8 mouse cellular contexts compared by ENCODE assay signal in genomic region chr16:13437037-13437769, GRCm38 (mm10).
A peak's percentile ranks its signal among the peaks of the same experiment; 100 is the strongest.
DNase-seq lines count a peak whose midpoint lies in the region; ATAC-seq and TF ChIP-seq lines count a peak whose summit lies in the region.

No protein-coding gene starts in this region.

- H3K9ac ChIP-seq in kidney, embryonic 14.5 days (ENCODE audit: low read depth, low read length), result peak overlapping the region; percentile 58
- peak overlapping the region; percentile 53 for H3K9ac ChIP-seq in limb, embryonic 14.5 days (ENCODE audit: low read depth, low read length, severe bottlenecking)
- peak overlapping the region; percentile 73 for H3K9ac ChIP-seq in midbrain, embryonic 16.5 days (ENCODE audit: low read depth, low read length)

- TF ChIP-seq CTCF in C2C12 (IDR thresholded peaks at IDR 0.05; ENCODE audit: control insufficient read depth, insufficient read depth, insufficient read length), result no peak
- TF ChIP-seq CTCF in embryonic fibroblast, embryonic 13.5 days (IDR thresholded peaks at IDR 0.05; ENCODE audit: borderline replicate concordance, insufficient read depth, low read length), result no peak
- no peak for TF ChIP-seq CTCF in spleen, adult 2 months (IDR thresholded peaks at IDR 0.05; ENCODE audit: extremely low read depth, insufficient read depth, insufficient read length, insufficient replicate concordance)

- no peaks in the 10 kb centered on the region for H3K79me3 ChIP-seq in C2C12 (ENCODE audit: low read depth)

- H3K4me3 ChIP-seq in C2C12 (ENCODE audit: insufficient read depth, poor library complexity, severe bottlenecking), result peak overlapping the region; percentile 46
- H3K4me3 ChIP-seq in embryonic fibroblast, embryonic 13.5 days (ENCODE audit: insufficient read depth, low read length), result peak overlapping the region; percentile 70
- peak overlapping the region; percentile 66 for H3K4me3 ChIP-seq in heart, embryonic 10.5 days
- peak overlapping the region; percentile 58 for H3K4me3 ChIP-seq in kidney, embryonic 14.5 days (ENCODE audit: low read length)
- peak overlapping the region; percentile 46 for H3K4me3 ChIP-seq in limb, embryonic 14.5 days (replicated peaks; ENCODE audit: low read length)
- H3K4me3 ChIP-seq in midbrain, embryonic 16.5 days (ENCODE audit: low read depth, low read length), result peak overlapping the region; percentile 67
- H3K4me3 ChIP-seq in spleen, adult 2 months (ENCODE audit: extremely low read depth, insufficient read depth, insufficient read length), result peak overlapping the region; percentile 88

- no peaks in the 10 kb centered on the region for H3K27me3 ChIP-seq in C2C12 (ENCODE audit: control insufficient read depth, insufficient read depth, insufficient read length)
- no peaks in the 10 kb centered on the region for H3K27me3 ChIP-seq in heart, embryonic 10.5 days (ENCODE audit: insufficient read depth, poor library complexity, severe bottlenecking)
- H3K27me3 ChIP-seq in kidney, embryonic 14.5 days (ENCODE audit: control insufficient read depth, insufficient read depth, low read length), result no peaks in the 10 kb centered on the region
- H3K27me3 ChIP-seq in limb, embryonic 14.5 days (ENCODE audit: control insufficient read depth, insufficient read depth, low read length), result no peaks in the 10 kb centered on the region
- H3K27me3 ChIP-seq in midbrain, embryonic 16.5 days (ENCODE audit: control insufficient read depth, insufficient read depth, low read depth, low read length), result no peaks in the 10 kb centered on the region
- no peaks in the 10 kb centered on the region for H3K27me3 ChIP-seq in spleen, adult 2 months (ENCODE audit: control insufficient read depth, insufficient read depth, low read length)

- under 1% methylated on average over 58 of the region's 58 CpGs for WGBS in heart, embryonic 10.5 days
- under 1% methylated on average over 58 of the region's 58 CpGs for WGBS in kidney, embryonic 14.5 days
- WGBS in limb, embryonic 14.5 days, result under 1% methylated on average over 58 of the region's 58 CpGs
- WGBS in midbrain, embryonic 16.5 days, result under 1% methylated on average over 57 of the region's 58 CpGs
- WGBS in spleen, adult 2 months, result under 1% methylated on average over 58 of the region's 58 CpGs

- no peaks in the 10 kb centered on the region for H3K9me3 ChIP-seq in heart, embryonic 10.5 days
- H3K9me3 ChIP-seq in kidney, embryonic 14.5 days (ENCODE audit: control insufficient read depth, low read length), result no peaks in the 10 kb centered on the region
- no peaks in the 10 kb centered on the region for H3K9me3 ChIP-seq in limb, embryonic 14.5 days (ENCODE audit: control insufficient read depth, low read length)
- no peaks in the 10 kb centered on the region for H3K9me3 ChIP-seq in midbrain, embryonic 16.5 days (replicated peaks; ENCODE audit: control insufficient read depth, low read length, poor library complexity, severe bottlenecking)

- DNase-seq in brain, adult 2 months (ENCODE audit: low read depth, low spot score), result peak; percentile 99
- peak; percentile 97 for DNase-seq in heart, embryonic 10.5 days (ENCODE audit: low spot score)
- DNase-seq in limb, embryonic 14.5 days (ENCODE audit: low spot score), result peak; percentile 92
- peak; percentile 86 to 93 for DNase-seq in spleen, adult 2 months (ENCODE audit: low read depth in 1 of 2, low spot score in 2 of 2)

- peak; percentile 95 for ATAC-seq in kidney, embryonic 14.5 days (ENCODE audit: low FRiP score, low TSS enrichment)
- peak; percentile 93 for ATAC-seq in limb, embryonic 14.5 days (ENCODE audit: low FRiP score, low read depth)
- peak; percentile 97 for ATAC-seq in midbrain, embryonic 16.5 days

- no peaks in the 10 kb centered on the region for H3K79me2 ChIP-seq in C2C12 (ENCODE audit: control insufficient read depth, insufficient read depth)

- H3ac ChIP-seq in C2C12 (ENCODE audit: control insufficient read depth, insufficient read length, low read depth), result peak overlapping the region; percentile 52

- no peaks in the 10 kb centered on the region for H3K36me3 ChIP-seq in C2C12 (ENCODE audit: control insufficient read depth, insufficient read depth)
- no peaks in the 10 kb centered on the region for H3K36me3 ChIP-seq in heart, embryonic 10.5 days
- no peaks in the 10 kb centered on the region for H3K36me3 ChIP-seq in kidney, embryonic 14.5 days (ENCODE audit: control insufficient read depth, insufficient read depth, low read length)
- H3K36me3 ChIP-seq in limb, embryonic 14.5 days (ENCODE audit: control insufficient read depth, insufficient read depth, low read length), result no peaks in the 10 kb centered on the region
- no peaks in the 10 kb centered on the region for H3K36me3 ChIP-seq in midbrain, embryonic 16.5 days (ENCODE audit: control insufficient read depth, insufficient read depth, low read length)
- H3K36me3 ChIP-seq in spleen, adult 2 months (ENCODE audit: control insufficient read depth, insufficient read depth, low read length), result no peaks in the 10 kb centered on the region

- H3K4me1 ChIP-seq in embryonic fibroblast, embryonic 13.5 days (ENCODE audit: control insufficient read depth, insufficient read depth, low read length), result peaks cover 2% of the 10 kb centered on the region; the same call in 1 of the 2 replicates
- peaks cover 13% of the 10 kb centered on the region for H3K4me1 ChIP-seq in heart, embryonic 10.5 days
- no peaks in the 10 kb centered on the region for H3K4me1 ChIP-seq in kidney, embryonic 14.5 days (ENCODE audit: control insufficient read depth, insufficient read depth, low read length)
- no peaks in the 10 kb centered on the region for H3K4me1 ChIP-seq in limb, embryonic 14.5 days (ENCODE audit: control insufficient read depth, insufficient read depth, low read length)
- peaks cover 4% of the 10 kb centered on the region; the same call in 1 of the 2 replicates for H3K4me1 ChIP-seq in midbrain, embryonic 16.5 days (ENCODE audit: control insufficient read depth, insufficient read depth, low read length)
- 0 out of 2 replicates have a peak, but pooled peaks cover 2% of the 10 kb centered on the region for H3K4me1 ChIP-seq in spleen, adult 2 months (ENCODE audit: control insufficient read depth, insufficient read depth, insufficient read length)

- peak overlapping the region; percentile 75 for H3K4me2 ChIP-seq in kidney, embryonic 14.5 days (replicated peaks; ENCODE audit: low read depth, low read length)
- peak overlapping the region; percentile 55 for H3K4me2 ChIP-seq in limb, embryonic 14.5 days (replicated peaks; ENCODE audit: low read depth, low read length, severe bottlenecking)
- H3K4me2 ChIP-seq in midbrain, embryonic 16.5 days (ENCODE audit: low read length), result peak overlapping the region; percentile 73

- no peak; the same call in 1 of the 2 replicates for TF ChIP-seq POLR2A in embryonic fibroblast, embryonic 13.5 days (IDR thresholded peaks at IDR 0.05; ENCODE audit: low read depth, low read length)
- no peak for TF ChIP-seq POLR2A in limb, embryonic 14.5 days (IDR thresholded peaks at IDR 0.05; ENCODE audit: borderline replicate concordance, extremely low read depth, insufficient read depth, insufficient read length)
- no peak for TF ChIP-seq POLR2A in spleen, adult 2 months (IDR thresholded peaks at IDR 0.05; ENCODE audit: low read depth, low read length)

- peak overlapping the region; percentile 74 for H3K27ac ChIP-seq in embryonic fibroblast, embryonic 13.5 days (ENCODE audit: insufficient read depth, low read length)
- H3K27ac ChIP-seq in heart, embryonic 10.5 days, result peak overlapping the region; percentile 89
- peak overlapping the region; percentile 37 for H3K27ac ChIP-seq in kidney, embryonic 14.5 days (ENCODE audit: low read depth, low read length)
- H3K27ac ChIP-seq in limb, embryonic 14.5 days (replicated peaks; ENCODE audit: low read depth, low read length), result peak overlapping the region; percentile 67
- H3K27ac ChIP-seq in midbrain, embryonic 16.5 days (ENCODE audit: low read length), result peak overlapping the region; percentile 68
- H3K27ac ChIP-seq in spleen, adult 2 months (ENCODE audit: insufficient read depth, low read length), result no peak overlapping the region

TF ChIP-seq in C2C12, 6 proteins besides CTCF, POLR2A, EP300 and RAD21:
- TF ChIP-seq USF1 (IDR thresholded peaks at IDR 0.05; ENCODE audit: low read depth) (peak; percentile 6), MAX (IDR thresholded peaks at IDR 0.05) (no peak)
